Mouse (Mus musculus): Measurements from ENCODE around the gene Plvap. TPM values are rescaled to one million over a fixed set of nuclear protein-coding genes. Genes with fewer than 3 reads are reported as not detected.
A peak's percentile ranks its signal among the peaks of the same experiment; 100 is the strongest.
"Not testable (repeated sequence)": the region's sequence is repeated elsewhere in the genome, so short reads cannot be mapped to it uniquely, and the experiment has no call there.

The Plvap gene
- polyA plus RNA-seq, 1 experiment from 2014 or later, result 50.3 TPM

- H3K9ac ChIP-seq (replicated peaks; ENCODE audit: low read length), result no peak overlapping the region
- no peaks in the 10 kb centered on the region for H3K9me3 ChIP-seq (replicated peaks; ENCODE audit: control insufficient read depth, low read length)
- DNase-seq (ENCODE audit: low spot score) (no peak), ATAC-seq (replicated peaks; ENCODE audit: insufficient number of reproducible peaks, low FRiP score, low TSS enrichment, low read depth) (no peak)
- no peaks in the 10 kb centered on the region for H3K36me3 ChIP-seq (replicated peaks; ENCODE audit: control insufficient read depth, insufficient read depth, low read depth, low read length)
- H3K4me1 ChIP-seq (ENCODE audit: control insufficient read depth, insufficient read depth, low read length), result no peaks in the 10 kb centered on the region
- no peak overlapping the region for H3K27ac ChIP-seq (replicated peaks; ENCODE audit: low read depth, low read length)
- no peak overlapping the region for H3K4me2 ChIP-seq (ENCODE audit: low read depth, low read length)
- no peaks in the 10 kb centered on the region for H3K27me3 ChIP-seq (ENCODE audit: control insufficient read depth, insufficient read depth, low read length)
- H3K4me3 ChIP-seq (ENCODE audit: low read depth, low read length), result no peak overlapping the region
- 67% methylated on average over 5 of the region's 5 CpGs for WGBS
These were observed 24.1 kb upstream of the Plvap start for GRCm38 (mm10) chr8:71535663-71536062.

- 30% methylated on average over 3 of the region's 3 CpGs for WGBS
These were observed 22.8 kb upstream of the Plvap start for GRCm38 (mm10) chr8:71534263-71534810.

GRCm38 (mm10) chr8:71530735-71531467 lies 19.3 kb upstream of the Plvap start:
- H3K4me2 ChIP-seq (ENCODE audit: low read depth, low read length); ATAC-seq (replicated peaks; ENCODE audit: insufficient number of reproducible peaks, low FRiP score, low TSS enrichment, low read depth); H3K9me3 ChIP-seq (replicated peaks; ENCODE audit: control insufficient read depth, low read length); H3K27ac ChIP-seq (replicated peaks; ENCODE audit: low read depth, low read length); H3K4me1 ChIP-seq (ENCODE audit: control insufficient read depth, insufficient read depth, low read length); DNase-seq (ENCODE audit: low spot score); H3K9ac ChIP-seq (replicated peaks; ENCODE audit: low read length); H3K4me3 ChIP-seq (ENCODE audit: low read depth, low read length); H3K36me3 ChIP-seq (replicated peaks; ENCODE audit: control insufficient read depth, insufficient read depth, low read depth, low read length): not testable (repeated sequence)
- peaks cover 11% of the 10 kb centered on the region for H3K27me3 ChIP-seq (ENCODE audit: control insufficient read depth, insufficient read depth, low read length)
- 67% methylated on average over 5 of the region's 12 CpGs for WGBS

More at GRCm38 (mm10) chr8:71534263-71534810, 22.8 kb upstream of the Plvap start:
- Histone ChIP-seq H3K4me1 (ENCODE audit: control insufficient read depth, insufficient read depth, low read length) (no peaks in the 10 kb centered on the region), H3K9me3 (replicated peaks; ENCODE audit: control insufficient read depth, low read length) (no peaks in the 10 kb centered on the region), H3K4me2 (ENCODE audit: low read depth, low read length) (no peak overlapping the region), H3K9ac (replicated peaks; ENCODE audit: low read length) (no peak overlapping the region), H3K27me3 (ENCODE audit: control insufficient read depth, insufficient read depth, low read length) (no peaks in the 10 kb centered on the region), H3K36me3 (replicated peaks; ENCODE audit: control insufficient read depth, insufficient read depth, low read depth, low read length) (no peaks in the 10 kb centered on the region), H3K27ac (replicated peaks; ENCODE audit: low read depth, low read length) (no peak overlapping the region), H3K4me3 (ENCODE audit: low read depth, low read length) (no peak overlapping the region)
- ATAC-seq (replicated peaks; ENCODE audit: insufficient number of reproducible peaks, low FRiP score, low TSS enrichment, low read depth), result no peak
- DNase-seq (ENCODE audit: low spot score), result no peak

- DNase-seq (ENCODE audit: low spot score) (no peak), ATAC-seq (replicated peaks; ENCODE audit: insufficient number of reproducible peaks, low FRiP score, low TSS enrichment, low read depth) (0 out of 2 replicates have a peak, but pooled peaks have one; percentile 31)
- no peak overlapping the region for H3K4me2 ChIP-seq (ENCODE audit: low read depth, low read length)
- 82% methylated on average over 11 of the region's 11 CpGs for WGBS
- H3K4me3 ChIP-seq (ENCODE audit: low read depth, low read length), result no peak overlapping the region
- H3K9me3 ChIP-seq (replicated peaks; ENCODE audit: control insufficient read depth, low read length), result no peaks in the 10 kb centered on the region
- no peaks in the 10 kb centered on the region for H3K36me3 ChIP-seq (replicated peaks; ENCODE audit: control insufficient read depth, insufficient read depth, low read depth, low read length)
- no peaks in the 10 kb centered on the region for H3K4me1 ChIP-seq (ENCODE audit: control insufficient read depth, insufficient read depth, low read length)
- H3K27me3 ChIP-seq (ENCODE audit: control insufficient read depth, insufficient read depth, low read length), result peaks cover 21% of the 10 kb centered on the region
- H3K9ac ChIP-seq (replicated peaks; ENCODE audit: low read length), result no peak overlapping the region
- no peak overlapping the region for H3K27ac ChIP-seq (replicated peaks; ENCODE audit: low read depth, low read length)
These were observed 17.0 kb upstream of the Plvap start for GRCm38 (mm10) chr8:71528362-71529073.

GRCm38 (mm10) chr8:71527162-71527870 lies 15.8 kb upstream of the Plvap start:
- no peak for ATAC-seq (replicated peaks; ENCODE audit: insufficient number of reproducible peaks, low FRiP score, low TSS enrichment, low read depth)
- Histone ChIP-seq H3K27ac (replicated peaks; ENCODE audit: low read depth, low read length) (no peak overlapping the region), H3K36me3 (replicated peaks; ENCODE audit: control insufficient read depth, insufficient read depth, low read depth, low read length) (no peaks in the 10 kb centered on the region), H3K4me3 (ENCODE audit: low read depth, low read length) (no peak overlapping the region), H3K9me3 (replicated peaks; ENCODE audit: control insufficient read depth, low read length) (no peaks in the 10 kb centered on the region), H3K4me1 (ENCODE audit: control insufficient read depth, insufficient read depth, low read length) (no peaks in the 10 kb centered on the region), H3K9ac (replicated peaks; ENCODE audit: low read length) (no peak overlapping the region), H3K27me3 (ENCODE audit: control insufficient read depth, insufficient read depth, low read length) (peaks cover 21% of the 10 kb centered on the region), H3K4me2 (ENCODE audit: low read depth, low read length) (no peak overlapping the region)
- WGBS, result 53% methylated on average over 3 of the region's 3 CpGs
- no peak for DNase-seq (ENCODE audit: low spot score)

GRCm38 (mm10) chr8:71526272-71526671 lies 14.7 kb upstream of the Plvap start:
- Histone ChIP-seq H3K36me3 (replicated peaks; ENCODE audit: control insufficient read depth, insufficient read depth, low read depth, low read length) (no peaks in the 10 kb centered on the region), H3K9ac (replicated peaks; ENCODE audit: low read length) (no peak overlapping the region), H3K27me3 (ENCODE audit: control insufficient read depth, insufficient read depth, low read length) (peaks cover 21% of the 10 kb centered on the region), H3K27ac (replicated peaks; ENCODE audit: low read depth, low read length) (no peak overlapping the region), H3K4me1 (ENCODE audit: control insufficient read depth, insufficient read depth, low read length) (no peaks in the 10 kb centered on the region), H3K9me3 (replicated peaks; ENCODE audit: control insufficient read depth, low read length) (no peaks in the 10 kb centered on the region), H3K4me2 (ENCODE audit: low read depth, low read length) (no peak overlapping the region), H3K4me3 (ENCODE audit: low read depth, low read length) (no peak overlapping the region)
- ATAC-seq (replicated peaks; ENCODE audit: insufficient number of reproducible peaks, low FRiP score, low TSS enrichment, low read depth), result no peak
- WGBS, result 6% methylated on average over 6 of the region's 6 CpGs
- DNase-seq (ENCODE audit: low spot score), result peak; percentile 35

- no peak for ATAC-seq (replicated peaks; ENCODE audit: insufficient number of reproducible peaks, low FRiP score, low TSS enrichment, low read depth)
- Histone ChIP-seq H3K36me3 (replicated peaks; ENCODE audit: control insufficient read depth, insufficient read depth, low read depth, low read length) (no peaks in the 10 kb centered on the region), H3K4me1 (ENCODE audit: control insufficient read depth, insufficient read depth, low read length) (no peaks in the 10 kb centered on the region), H3K27ac (replicated peaks; ENCODE audit: low read depth, low read length) (no peak within 1 kb of the TSS), H3K9me3 (replicated peaks; ENCODE audit: control insufficient read depth, low read length) (no peaks in the 10 kb centered on the region), H3K9ac (replicated peaks; ENCODE audit: low read length) (peak within 1 kb of the TSS; percentile 0; the same call in 1 of the 2 replicates), H3K27me3 (ENCODE audit: control insufficient read depth, insufficient read depth, low read length) (peaks cover 21% of the 10 kb centered on the region), H3K4me2 (ENCODE audit: low read depth, low read length) (peak within 1 kb of the TSS; percentile 11; the same call in 1 of the 2 replicates), H3K4me3 (ENCODE audit: low read depth, low read length) (no peak within 1 kb of the TSS)
- 6% methylated on average over 46 of the region's 46 CpGs for WGBS
- DNase-seq (ENCODE audit: low spot score), result no peak
These were observed 13.9 kb upstream of the Plvap start, which contains the start of gene Ccdc194 for GRCm38 (mm10) chr8:71525226-71526050. Gene Ccdc194 (minus strand): TSS chr8:71525711.
